Mouse (Mus musculus) CH12.LX (cell line): Measurements from ENCODE around the gene Glrp1.

Experiments
- CHD1 ChIP-seq: IDR thresholded peaks from 2 replicates; pipeline ENCODE4 v1.6.1; 2012; ENCODE audit warnings: low read depth, low read length, improper control_type of control experiment, inconsistent platforms
- CTCF ChIP-seq, 2 experiments: IDR thresholded peaks in 1 of 2; conservative IDR thresholded peaks in 1 of 2; 2 replicates each; pipeline ENCODE4 v1.5.1; 2011 to 2012; ENCODE audit warnings: low read depth in 2 of 2, low read length in 2 of 2, improper control_type of control experiment in 1 of 2, inconsistent platforms in 1 of 2, mild to moderate bottlenecking in 1 of 2, moderate library complexity in 1 of 2
- JUND ChIP-seq: conservative IDR thresholded peaks from 2 replicates; pipeline ENCODE4 v1.6.1; 2011; ENCODE audit warnings: low read depth, low read length, improper control_type of control experiment
- PAX5 ChIP-seq: IDR thresholded peaks from 2 replicates; pipeline ENCODE4 v1.6.1; 2012; ENCODE audit warnings: low read length, inconsistent platforms, mixed read lengths
- POLR2A ChIP-seq: IDR thresholded peaks from 2 replicates; pipeline ENCODE4 v1.6.1; 2011; ENCODE audit warnings: low read depth, mild to moderate bottlenecking, improper control_type of control experiment, low read length
- TBP ChIP-seq: conservative IDR thresholded peaks from 2 replicates; pipeline ENCODE4 v1.6.1; 2011; ENCODE audit warnings: low read depth, low read length, improper control_type of control experiment

DNA sequence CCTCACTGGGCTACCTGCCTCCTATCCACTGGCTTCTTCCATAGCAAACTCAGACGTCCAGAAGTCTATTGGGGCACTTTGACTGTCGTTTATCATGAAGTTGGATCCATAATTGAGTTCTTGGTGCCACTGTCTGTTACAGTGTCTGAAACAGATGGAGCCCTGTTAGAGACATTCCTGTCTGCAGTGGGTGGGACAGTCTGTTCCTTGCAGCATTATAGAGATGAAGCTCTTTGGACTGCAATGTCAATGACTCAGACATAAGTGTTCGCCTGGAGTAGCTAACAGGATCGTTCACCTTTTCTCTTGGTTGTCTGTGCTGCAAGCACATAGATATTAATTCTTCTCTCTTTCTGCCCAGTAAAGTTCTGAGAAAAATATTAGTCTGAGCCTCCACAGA, 25.8 kb downstream of the Glrp1 start:
- TF ChIP-seq JUND: no peak
- TF ChIP-seq CTCF (conservative IDR thresholded peaks at IDR 0.05 in 1 of 2, IDR thresholded peaks at IDR 0.05 in 1 of 2; ENCODE audit: low read depth in 2 of 2, low read length in 2 of 2): no peak
- no peak for TF ChIP-seq PAX5
- TF ChIP-seq TBP: no peak
- no peak for TF ChIP-seq CHD1
- TF ChIP-seq POLR2A: no peak
